Mouse (Mus musculus): ENCODE results near the gene Kdm2a. TPM values are rescaled to one million over a fixed set of nuclear protein-coding genes. Genes with fewer than 3 reads are reported as not detected.

Kdm2a gene
- total and polyA plus RNA-seq, 3 experiments, result 46.1 to 98.7 (median 73.9) TPM

- no peak for DNase-seq (ENCODE audit: low spot score)
- no peak for ATAC-seq (ENCODE audit: extremely low read depth, insufficient number of reproducible peaks, low FRiP score, poor library complexity, severe bottlenecking)
- Histone ChIP-seq H3K9me3 (replicated peaks) (no peaks in the 10 kb centered on the region), H3K36me3 (replicated peaks) (peaks cover 94% of the 10 kb centered on the region), H3K27me3 (ENCODE audit: insufficient read depth, low read length) (no peaks in the 10 kb centered on the region), H3K4me1 (ENCODE audit: insufficient read depth, low read depth, low read length) (peaks cover 83% of the 10 kb centered on the region), H3K4me3 (ENCODE audit: low read depth, low read length) (no peak overlapping the region)
- TF ChIP-seq POLR2AphosphoS5 (IDR thresholded peaks at IDR 0.05; ENCODE audit: insufficient replicate concordance, low read depth, low read length) (no peak), GATA2 (IDR thresholded peaks at IDR 0.05; ENCODE audit: borderline replicate concordance, low read depth, low read length) (no peak), CTCF (IDR thresholded peaks at IDR 0.05; ENCODE audit: low read depth, low read length) (no peak)
These were observed 102.7 kb downstream of the Kdm2a start for GRCm38 (mm10) chr19:4295391-4295790.

- Histone ChIP-seq H3K4me3 (ENCODE audit: low read depth, low read length) (peak overlapping the region; percentile 58; the same call in 1 of the 2 replicates), H3K4me1 (ENCODE audit: insufficient read depth, low read depth, low read length) (peaks cover 83% of the 10 kb centered on the region), H3K9me3 (replicated peaks) (no peaks in the 10 kb centered on the region), H3K27me3 (ENCODE audit: insufficient read depth, low read length) (no peaks in the 10 kb centered on the region), H3K36me3 (replicated peaks) (peaks cover 96% of the 10 kb centered on the region)
- TF ChIP-seq POLR2AphosphoS5 (IDR thresholded peaks at IDR 0.05; ENCODE audit: insufficient replicate concordance, low read depth, low read length), result no peak
- TF ChIP-seq GATA1 (IDR thresholded peaks at IDR 0.05; ENCODE audit: borderline replicate concordance, low read length), result no peak
- no peak for TF ChIP-seq CTCF (IDR thresholded peaks at IDR 0.05; ENCODE audit: low read depth, low read length)
- no peak for TF ChIP-seq GATA2 (IDR thresholded peaks at IDR 0.05; ENCODE audit: borderline replicate concordance, low read depth, low read length)
- no peak for TF ChIP-seq TAL1 (conservative IDR thresholded peaks at IDR 0.05; ENCODE audit: low read depth, low read length)
- ATAC-seq (ENCODE audit: extremely low read depth, insufficient number of reproducible peaks, low FRiP score, poor library complexity, severe bottlenecking), result peak; percentile 82
- DNase-seq (ENCODE audit: low spot score), result peak; percentile 79
These were observed 103.5 kb downstream of the Kdm2a start for GRCm38 (mm10) chr19:4294381-4295097.

GRCm38 (mm10) chr19:4291161-4291560, 106.9 kb downstream of the Kdm2a start:
- Histone ChIP-seq H3K9me3 (replicated peaks) (no peaks in the 10 kb centered on the region), H3K36me3 (replicated peaks) (peaks cover 97% of the 10 kb centered on the region), H3K4me1 (ENCODE audit: insufficient read depth, low read depth, low read length) (peaks cover 52% of the 10 kb centered on the region), H3K4me3 (ENCODE audit: low read depth, low read length) (no peak overlapping the region), H3K27me3 (ENCODE audit: insufficient read depth, low read length) (no peaks in the 10 kb centered on the region)
- no peak for DNase-seq (ENCODE audit: low spot score)
- ATAC-seq (ENCODE audit: extremely low read depth, insufficient number of reproducible peaks, low FRiP score, poor library complexity, severe bottlenecking), result no peak
- TF ChIP-seq CTCF (IDR thresholded peaks at IDR 0.05; ENCODE audit: low read depth, low read length) (no peak), GATA2 (IDR thresholded peaks at IDR 0.05; ENCODE audit: borderline replicate concordance, low read depth, low read length) (no peak), TAL1 (conservative IDR thresholded peaks at IDR 0.05; ENCODE audit: low read depth, low read length) (no peak), GATA1 (IDR thresholded peaks at IDR 0.05; ENCODE audit: borderline replicate concordance, low read length) (no peak), POLR2AphosphoS5 (IDR thresholded peaks at IDR 0.05; ENCODE audit: insufficient replicate concordance, low read depth, low read length) (no peak)

GRCm38 (mm10) chr19:4290749-4291148, 107.3 kb downstream of the Kdm2a start:
- Histone ChIP-seq H3K27me3 (ENCODE audit: insufficient read depth, low read length) (no peaks in the 10 kb centered on the region), H3K4me1 (ENCODE audit: insufficient read depth, low read depth, low read length) (peaks cover 48% of the 10 kb centered on the region), H3K36me3 (replicated peaks) (peaks cover 97% of the 10 kb centered on the region), H3K9me3 (replicated peaks) (no peaks in the 10 kb centered on the region), H3K4me3 (ENCODE audit: low read depth, low read length) (no peak overlapping the region)
- ATAC-seq (ENCODE audit: extremely low read depth, insufficient number of reproducible peaks, low FRiP score, poor library complexity, severe bottlenecking) (no peak), DNase-seq (ENCODE audit: low spot score) (no peak)
- TF ChIP-seq POLR2AphosphoS5 (IDR thresholded peaks at IDR 0.05; ENCODE audit: insufficient replicate concordance, low read depth, low read length) (no peak), GATA1 (IDR thresholded peaks at IDR 0.05; ENCODE audit: borderline replicate concordance, low read length) (no peak), CTCF (IDR thresholded peaks at IDR 0.05; ENCODE audit: low read depth, low read length) (no peak), GATA2 (IDR thresholded peaks at IDR 0.05; ENCODE audit: borderline replicate concordance, low read depth, low read length) (no peak), TAL1 (conservative IDR thresholded peaks at IDR 0.05; ENCODE audit: low read depth, low read length) (no peak)

- peaks cover 46% of the 10 kb centered on the region for H3K36me3 ChIP-seq (replicated peaks)
- DNase-seq (ENCODE audit: low spot score) (no peak), ATAC-seq (ENCODE audit: extremely low read depth, insufficient number of reproducible peaks, low FRiP score, poor library complexity, severe bottlenecking) (no peak)
- H3K4me1 ChIP-seq (ENCODE audit: insufficient read depth, low read depth, low read length), result peaks cover 27% of the 10 kb centered on the region
- TF ChIP-seq GATA2 (IDR thresholded peaks at IDR 0.05; ENCODE audit: borderline replicate concordance, low read depth, low read length) (no peak), GATA1 (IDR thresholded peaks at IDR 0.05; ENCODE audit: borderline replicate concordance, low read length) (no peak), TAL1 (conservative IDR thresholded peaks at IDR 0.05; ENCODE audit: low read depth, low read length) (no peak), POLR2AphosphoS5 (IDR thresholded peaks at IDR 0.05; ENCODE audit: insufficient replicate concordance, low read depth, low read length) (no peak), CTCF (IDR thresholded peaks at IDR 0.05; ENCODE audit: low read depth, low read length) (no peak)
- peaks cover 4% of the 10 kb centered on the region for H3K9me3 ChIP-seq (replicated peaks)
- H3K27me3 ChIP-seq (ENCODE audit: insufficient read depth, low read length), result peaks cover 6% of the 10 kb centered on the region; the same call in 1 of the 2 replicates
- H3K4me3 ChIP-seq (ENCODE audit: low read depth, low read length), result peak overlapping the region; percentile 73; the same call in 1 of the 2 replicates
These were observed 114.4 kb downstream of the Kdm2a start for GRCm38 (mm10) chr19:4283653-4284052.

GRCm38 (mm10) chr19:4282898-4283553, 115.1 kb downstream of the Kdm2a start, which contains the start of gene Ankrd13d:
Gene Ankrd13d, minus strand, starts transcription at chr19:4283137.
- peak; percentile 97 for ATAC-seq (ENCODE audit: extremely low read depth, insufficient number of reproducible peaks, low FRiP score, poor library complexity, severe bottlenecking)
- peaks cover 6% of the 10 kb centered on the region; the same call in 1 of the 2 replicates for H3K27me3 ChIP-seq (ENCODE audit: insufficient read depth, low read length)
- H3K9me3 ChIP-seq (replicated peaks), result peaks cover 4% of the 10 kb centered on the region
- peak within 1 kb of the TSS; percentile 73 for H3K4me3 ChIP-seq (ENCODE audit: low read depth, low read length)
- peak; percentile 81 for TF ChIP-seq CTCF (IDR thresholded peaks at IDR 0.05; ENCODE audit: low read depth, low read length)
- no peak for TF ChIP-seq POLR2AphosphoS5 (IDR thresholded peaks at IDR 0.05; ENCODE audit: insufficient replicate concordance, low read depth, low read length)
- peaks cover 27% of the 10 kb centered on the region for H3K4me1 ChIP-seq (ENCODE audit: insufficient read depth, low read depth, low read length)
- H3K36me3 ChIP-seq (replicated peaks), result peaks cover 40% of the 10 kb centered on the region
- DNase-seq (ENCODE audit: low spot score), result peak; percentile 92
